Mouse (Mus musculus) forebrain, embryonic 16.5 days (tissue): ENCODE results near the gene Mucl3. TPM values are rescaled to one million over a fixed set of nuclear protein-coding genes. Genes with fewer than 3 reads are reported as not detected.

Source experiments
- ATAC-seq: fragments of 200-750 bp; cut with Nextera tagmentation; 2 replicates; pipeline ENCODE4 v1.8.0; 2017; ENCODE audit warnings: mild to moderate bottlenecking, moderate library complexity
- H3K27ac ChIP-seq: fragments of 300-500 bp; sonication (generic); 2 replicates; pipeline ENCODE4 v1.5.1; 2014; ENCODE audit warnings: low read length, control low read depth
- H3K27me3 ChIP-seq: fragments of 300-500 bp; sonication (generic); replicated peaks from 2 replicates; pipeline ENCODE4 v1.6.1; 2014; ENCODE audit warnings: low read length; ENCODE audit not compliant: control insufficient read depth, insufficient read depth
- H3K36me3 ChIP-seq: fragments of 300-500 bp; sonication (generic); 2 replicates; pipeline ENCODE4 v1.6.1; 2014; ENCODE audit not compliant: control insufficient read depth, insufficient read depth
- H3K4me1 ChIP-seq: fragments of 300-500 bp; sonication (generic); replicated peaks from 2 replicates; pipeline ENCODE4 v1.6.1; 2014; ENCODE audit warnings: low read length; ENCODE audit not compliant: control insufficient read depth, insufficient read depth
- H3K4me2 ChIP-seq: fragments of 300-500 bp; sonication (generic); 2 replicates; pipeline ENCODE4 v1.6.1; 2014; ENCODE audit warnings: mild to moderate bottlenecking, low read length, control low read depth
- H3K4me3 ChIP-seq: fragments of 300-500 bp; sonication (generic); replicated peaks from 2 replicates; pipeline ENCODE4 v1.5.1; 2014; ENCODE audit warnings: mild to moderate bottlenecking, low read length, control low read depth
- H3K9ac ChIP-seq: fragments of 300-500 bp; sonication (generic); replicated peaks from 2 replicates; pipeline ENCODE4 v1.6.1; 2014; ENCODE audit warnings: low read depth, low read length, control low read depth
- H3K9me3 ChIP-seq: fragments of 300-500 bp; sonication (generic); 2 replicates; pipeline ENCODE4 v1.6.1; 2016; ENCODE audit warnings: low read length; ENCODE audit not compliant: control insufficient read depth
- WGBS: fragments of 180-500 bp; shearing (Covaris S2); extraction: QIAGEN DNeasy Blood & Tissue Kit; methylation state at CpG from one replicate; pipeline ENCODE4 v1.1.7; 2014; 5-methylcytosine and 5-hydroxymethylcytosine counted together
- polyA plus RNA-seq: library from polyadenylated mRNA; unstranded; fragments of >200 nt; fragmentation: Nextera tagmentation; extraction: Ambion mirVana; gene quantifications from 2 replicates; pipeline ENCODE4 v1.2.1, GENCODE M21; 2015

Gene Mucl3
- 0.08 TPM in 1 of 2 replicates, not detected in the other for polyA plus RNA-seq

GRCm38 (mm10) chr17:35643609-35644236 is at the start of gene Mucl3:
Gene Mucl3, minus strand, starts transcription at chr17:35643695.
- H3K4me3 ChIP-seq = no peak within 1 kb of the TSS
- no peak within 1 kb of the TSS for H3K27ac ChIP-seq
- H3K4me2 ChIP-seq = no peak within 1 kb of the TSS
- H3K4me1 ChIP-seq = no peaks in the 10 kb centered on the region
- no peaks in the 10 kb centered on the region for H3K9me3 ChIP-seq
- WGBS = 82% methylated on average over 13 of the region's 13 CpGs
- ATAC-seq = no peak
- H3K36me3 ChIP-seq = no peaks in the 10 kb centered on the region
- H3K9ac ChIP-seq = no peak within 1 kb of the TSS
- no peaks in the 10 kb centered on the region for H3K27me3 ChIP-seq

- WGBS = 78% methylated on average over 4 of the region's 4 CpGs
- ATAC-seq = no peak
- H3K36me3 ChIP-seq = peaks cover 47% of the 10 kb centered on the region
- no peak overlapping the region for H3K4me2 ChIP-seq
- H3K4me1 ChIP-seq = peaks cover 10% of the 10 kb centered on the region
- no peaks in the 10 kb centered on the region for H3K27me3 ChIP-seq
- H3K9me3 ChIP-seq = no peaks in the 10 kb centered on the region
- H3K4me3 ChIP-seq = no peak overlapping the region
- H3K27ac ChIP-seq = no peak overlapping the region
- H3K9ac ChIP-seq = no peak overlapping the region
These were observed 48.9 kb upstream of the Mucl3 start for GRCm38 (mm10) chr17:35692368-35692767.

GRCm38 (mm10) chr17:35691811-35692210 is 48.3 kb upstream of the Mucl3 start:
- Histone ChIP-seq H3K4me3 (no peak overlapping the region), H3K4me2 (no peak overlapping the region), H3K27me3 (no peaks in the 10 kb centered on the region), H3K27ac (no peak overlapping the region), H3K9ac (no peak overlapping the region), H3K9me3 (no peaks in the 10 kb centered on the region), H3K4me1 (peaks cover 5% of the 10 kb centered on the region), H3K36me3 (peaks cover 53% of the 10 kb centered on the region)
- ATAC-seq = no peak
- WGBS = 88% methylated on average over 4 of the region's 4 CpGs

- no peak overlapping the region for H3K27ac ChIP-seq
- 89% methylated on average over 18 of the region's 18 CpGs for WGBS
- H3K4me2 ChIP-seq = no peak overlapping the region
- no peaks in the 10 kb centered on the region for H3K9me3 ChIP-seq
- peaks cover 53% of the 10 kb centered on the region for H3K36me3 ChIP-seq
- no peaks in the 10 kb centered on the region for H3K27me3 ChIP-seq
- no peak for ATAC-seq
- no peak overlapping the region for H3K9ac ChIP-seq
- no peak overlapping the region for H3K4me3 ChIP-seq
- no peaks in the 10 kb centered on the region for H3K4me1 ChIP-seq
These were observed 46.6 kb upstream of the Mucl3 start for GRCm38 (mm10) chr17:35689936-35690645.

GRCm38 (mm10) chr17:35688347-35689175 is 45.1 kb upstream of the Mucl3 start:
- no peaks in the 10 kb centered on the region for H3K27me3 ChIP-seq
- no peaks in the 10 kb centered on the region for H3K9me3 ChIP-seq
- peaks cover 62% of the 10 kb centered on the region for H3K36me3 ChIP-seq
- no peak overlapping the region for H3K4me2 ChIP-seq
- H3K9ac ChIP-seq = no peak overlapping the region
- no peak overlapping the region for H3K4me3 ChIP-seq
- WGBS = 91% methylated on average over 25 of the region's 25 CpGs
- H3K27ac ChIP-seq = no peak overlapping the region
- no peaks in the 10 kb centered on the region for H3K4me1 ChIP-seq
- no peak for ATAC-seq

- Histone ChIP-seq H3K27me3 (no peaks in the 10 kb centered on the region), H3K9ac (no peak overlapping the region), H3K4me3 (no peak overlapping the region), H3K4me1 (no peaks in the 10 kb centered on the region), H3K36me3 (peaks cover 50% of the 10 kb centered on the region), H3K9me3 (no peaks in the 10 kb centered on the region), H3K4me2 (no peak overlapping the region), H3K27ac (no peak overlapping the region)
- WGBS = 59% methylated on average over 9 of the region's 9 CpGs
- no peak for ATAC-seq
These were observed 41.6 kb upstream of the Mucl3 start for GRCm38 (mm10) chr17:35685061-35685460.

GRCm38 (mm10) chr17:35681986-35682385 is 38.5 kb upstream of the Mucl3 start:
- H3K9ac ChIP-seq = no peak overlapping the region
- no peak overlapping the region for H3K4me2 ChIP-seq
- H3K36me3 ChIP-seq = peaks cover 29% of the 10 kb centered on the region
- 84% methylated on average over 13 of the region's 13 CpGs for WGBS
- H3K4me3 ChIP-seq = no peak overlapping the region
- no peaks in the 10 kb centered on the region for H3K27me3 ChIP-seq
- no peaks in the 10 kb centered on the region for H3K9me3 ChIP-seq
- H3K4me1 ChIP-seq = no peaks in the 10 kb centered on the region
- ATAC-seq = no peak
- H3K27ac ChIP-seq = no peak overlapping the region

- Histone ChIP-seq H3K4me2 (no peak overlapping the region), H3K9me3 (no peaks in the 10 kb centered on the region), H3K36me3 (peaks cover 27% of the 10 kb centered on the region), H3K9ac (no peak overlapping the region), H3K27me3 (no peaks in the 10 kb centered on the region), H3K4me1 (no peaks in the 10 kb centered on the region), H3K4me3 (no peak overlapping the region), H3K27ac (no peak overlapping the region)
- WGBS = 49% methylated on average over 6 of the region's 6 CpGs
- ATAC-seq = no peak
These were observed 37.1 kb upstream of the Mucl3 start for GRCm38 (mm10) chr17:35680591-35680990.

- peaks cover 7% of the 10 kb centered on the region for H3K4me1 ChIP-seq
- under 1% methylated on average over 23 of the region's 23 CpGs for WGBS
- peak; percentile 99 for ATAC-seq
- 0 out of 2 replicates have a peak within 1 kb of the TSS, but pooled peaks have one; percentile 6 for H3K27ac ChIP-seq
- peak within 1 kb of the TSS; percentile 95 for H3K4me2 ChIP-seq
- H3K27me3 ChIP-seq = no peaks in the 10 kb centered on the region
- peak within 1 kb of the TSS; percentile 80 for H3K9ac ChIP-seq
- no peaks in the 10 kb centered on the region for H3K36me3 ChIP-seq
- peak within 1 kb of the TSS; percentile 67 for H3K4me3 ChIP-seq
- H3K9me3 ChIP-seq = no peaks in the 10 kb centered on the region
These were observed 30.0 kb upstream of the Mucl3 start, which contains the start of gene Gtf2h4 for GRCm38 (mm10) chr17:35673416-35674035. Gene Gtf2h4, minus strand, starts transcription at chr17:35673739.
